Mouse (Mus musculus): ENCODE measurements around the gene Elf1. TPM values are rescaled to one million over a fixed set of nuclear protein-coding genes. Genes with fewer than 3 reads are reported as not detected.
"Not testable (repeated sequence)": the region's sequence is repeated elsewhere in the genome, so short reads cannot be mapped to it uniquely, and the experiment has no call there.

Elf1 gene
- 8.3 and 10.1 TPM in 2 replicates for polyA plus RNA-seq (2014; fragmentation: Nextera tagmentation; extraction: Ambion mirVana)

GRCm38 (mm10) chr14:79480624-79481338 is at the start of gene Elf1:
Elf1 (plus strand) TSS chr14:79481194.
- peak within 1 kb of the TSS; percentile 99 for H3K27ac ChIP-seq (replicated peaks; ENCODE audit: low read depth, low read length)
- WGBS: under 1% methylated on average over 77 of the region's 96 CpGs

GRCm38 (mm10) chr14:79434068-79434467 is 46.9 kb upstream of the Elf1 start:
- no peak for ATAC-seq (replicated peaks; ENCODE audit: insufficient number of reproducible peaks, low FRiP score, low TSS enrichment, low read depth)
- H3K9ac ChIP-seq (replicated peaks; ENCODE audit: low read length): no peak overlapping the region

More at GRCm38 (mm10) chr14:79480624-79481338, at the start of gene Elf1:
- H3K4me1 ChIP-seq (ENCODE audit: control insufficient read depth, insufficient read depth, low read length): peaks cover 2% of the 10 kb centered on the region; the same call in 1 of the 2 replicates
- H3K36me3 ChIP-seq (replicated peaks; ENCODE audit: control insufficient read depth, insufficient read depth, low read depth, low read length): no peaks in the 10 kb centered on the region
- H3K4me2 ChIP-seq (ENCODE audit: low read depth, low read length): peak within 1 kb of the TSS; percentile 48
- peak within 1 kb of the TSS; percentile 96 for H3K9ac ChIP-seq (replicated peaks; ENCODE audit: low read length)
- DNase-seq (ENCODE audit: low spot score) (peak; percentile 89), ATAC-seq (replicated peaks; ENCODE audit: insufficient number of reproducible peaks, low FRiP score, low TSS enrichment, low read depth) (peak; percentile 80)
- no peaks in the 10 kb centered on the region for H3K27me3 ChIP-seq (ENCODE audit: control insufficient read depth, insufficient read depth, low read length)
- H3K4me3 ChIP-seq (ENCODE audit: low read depth, low read length): peak within 1 kb of the TSS; percentile 87
- H3K9me3 ChIP-seq (replicated peaks; ENCODE audit: control insufficient read depth, low read length): no peaks in the 10 kb centered on the region

DNA sequence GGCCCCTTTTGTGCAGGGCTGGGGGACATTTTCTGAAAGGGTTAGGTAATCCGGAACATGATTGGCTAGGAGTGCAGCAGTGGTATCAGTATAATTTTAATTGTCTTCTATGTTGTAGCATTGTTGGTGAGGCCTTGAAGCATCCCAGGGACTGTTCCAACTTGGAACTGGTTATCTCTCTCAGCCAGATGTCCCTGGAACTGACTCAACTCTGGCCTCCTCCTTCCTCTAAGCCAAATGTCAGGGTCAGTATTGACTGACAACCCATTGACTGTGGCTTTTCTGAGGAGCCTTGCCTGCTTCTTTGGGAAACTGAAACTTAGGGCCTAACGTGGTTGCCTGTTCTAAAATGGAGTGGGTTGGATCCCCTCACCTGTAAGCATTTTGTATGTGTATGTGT is 40.3 kb upstream of the Elf1 start:
- DNase-seq (ENCODE audit: low spot score) (no peak), ATAC-seq (replicated peaks; ENCODE audit: insufficient number of reproducible peaks, low FRiP score, low TSS enrichment, low read depth) (no peak)
- WGBS: 91% methylated on average over 2 of the region's 2 CpGs
- Histone ChIP-seq H3K9me3 (replicated peaks; ENCODE audit: control insufficient read depth, low read length) (no peaks in the 10 kb centered on the region), H3K9ac (replicated peaks; ENCODE audit: low read length) (no peak overlapping the region), H3K4me3 (ENCODE audit: low read depth, low read length) (no peak overlapping the region), H3K4me2 (ENCODE audit: low read depth, low read length) (no peak overlapping the region), H3K36me3 (replicated peaks; ENCODE audit: control insufficient read depth, insufficient read depth, low read depth, low read length) (no peaks in the 10 kb centered on the region), H3K4me1 (ENCODE audit: control insufficient read depth, insufficient read depth, low read length) (no peaks in the 10 kb centered on the region), H3K27ac (replicated peaks; ENCODE audit: low read depth, low read length) (no peak overlapping the region), H3K27me3 (ENCODE audit: control insufficient read depth, insufficient read depth, low read length) (no peaks in the 10 kb centered on the region)

More at GRCm38 (mm10) chr14:79434068-79434467, 46.9 kb upstream of the Elf1 start:
- H3K9me3 ChIP-seq (replicated peaks; ENCODE audit: control insufficient read depth, low read length): no peaks in the 10 kb centered on the region
- H3K4me1 ChIP-seq (ENCODE audit: control insufficient read depth, insufficient read depth, low read length): no peaks in the 10 kb centered on the region
- H3K27me3 ChIP-seq (ENCODE audit: control insufficient read depth, insufficient read depth, low read length): no peaks in the 10 kb centered on the region
- no peaks in the 10 kb centered on the region for H3K36me3 ChIP-seq (replicated peaks; ENCODE audit: control insufficient read depth, insufficient read depth, low read depth, low read length)
- DNase-seq (ENCODE audit: low spot score): no peak
- H3K4me3 ChIP-seq (ENCODE audit: low read depth, low read length): no peak overlapping the region
- no peak overlapping the region for H3K4me2 ChIP-seq (ENCODE audit: low read depth, low read length)
- WGBS: 80% methylated on average over 1 of the region's 1 CpGs
- H3K27ac ChIP-seq (replicated peaks; ENCODE audit: low read depth, low read length): no peak overlapping the region

DNA sequence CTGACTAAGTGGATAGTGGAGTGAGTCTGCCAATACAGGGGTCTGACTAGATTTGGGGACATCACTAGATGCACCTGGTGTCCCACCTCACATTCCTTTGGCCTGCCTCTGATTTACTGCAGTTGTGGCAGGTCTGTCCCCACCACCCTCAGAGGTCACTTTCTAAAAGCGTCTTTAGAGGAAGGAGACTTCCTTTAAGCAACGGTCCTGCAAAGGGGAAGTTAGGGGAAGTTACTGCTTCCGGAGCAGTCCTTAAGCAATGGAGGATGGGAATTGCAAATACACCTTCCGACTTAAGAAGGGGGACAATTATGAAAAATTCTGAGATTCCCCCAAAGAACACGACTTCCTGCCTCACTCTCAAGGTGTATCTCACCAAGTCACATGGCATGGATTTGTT is 39.6 kb upstream of the Elf1 start:
- no peaks in the 10 kb centered on the region for H3K4me1 ChIP-seq (ENCODE audit: control insufficient read depth, insufficient read depth, low read length)

GRCm38 (mm10) chr14:79444601-79445000 is 36.4 kb upstream of the Elf1 start:
- H3K9me3 ChIP-seq (replicated peaks; ENCODE audit: control insufficient read depth, low read length): no peaks in the 10 kb centered on the region
- ATAC-seq (replicated peaks; ENCODE audit: insufficient number of reproducible peaks, low FRiP score, low TSS enrichment, low read depth): no peak
- H3K36me3 ChIP-seq (replicated peaks; ENCODE audit: control insufficient read depth, insufficient read depth, low read depth, low read length): no peaks in the 10 kb centered on the region
- H3K27me3 ChIP-seq (ENCODE audit: control insufficient read depth, insufficient read depth, low read length): no peaks in the 10 kb centered on the region
- H3K9ac ChIP-seq (replicated peaks; ENCODE audit: low read length): no peak overlapping the region
- no peak overlapping the region for H3K4me2 ChIP-seq (ENCODE audit: low read depth, low read length)
- H3K4me1 ChIP-seq (ENCODE audit: control insufficient read depth, insufficient read depth, low read length): no peaks in the 10 kb centered on the region
- H3K4me3 ChIP-seq (ENCODE audit: low read depth, low read length): no peak overlapping the region
- 89% methylated on average over 9 of the region's 9 CpGs for WGBS
- no peak for DNase-seq (ENCODE audit: low spot score)
- no peak overlapping the region for H3K27ac ChIP-seq (replicated peaks; ENCODE audit: low read depth, low read length)

More for the DNA sequence above, 39.6 kb upstream of the Elf1 start:
- ATAC-seq (replicated peaks; ENCODE audit: insufficient number of reproducible peaks, low FRiP score, low TSS enrichment, low read depth): no peak
- Histone ChIP-seq H3K36me3 (replicated peaks; ENCODE audit: control insufficient read depth, insufficient read depth, low read depth, low read length) (no peaks in the 10 kb centered on the region), H3K27ac (replicated peaks; ENCODE audit: low read depth, low read length) (no peak overlapping the region), H3K27me3 (ENCODE audit: control insufficient read depth, insufficient read depth, low read length) (no peaks in the 10 kb centered on the region), H3K9ac (replicated peaks; ENCODE audit: low read length) (no peak overlapping the region), H3K4me3 (ENCODE audit: low read depth, low read length) (no peak overlapping the region), H3K9me3 (replicated peaks; ENCODE audit: control insufficient read depth, low read length) (no peaks in the 10 kb centered on the region), H3K4me2 (ENCODE audit: low read depth, low read length) (no peak overlapping the region)
- WGBS: 85% methylated on average over 5 of the region's 5 CpGs
- no peak for DNase-seq (ENCODE audit: low spot score)

GRCm38 (mm10) chr14:79445055-79445620 is 35.9 kb upstream of the Elf1 start:
- Histone ChIP-seq H3K36me3 (replicated peaks; ENCODE audit: control insufficient read depth, insufficient read depth, low read depth, low read length) (no peaks in the 10 kb centered on the region), H3K4me1 (ENCODE audit: control insufficient read depth, insufficient read depth, low read length) (no peaks in the 10 kb centered on the region), H3K9me3 (replicated peaks; ENCODE audit: control insufficient read depth, low read length) (no peaks in the 10 kb centered on the region), H3K27me3 (ENCODE audit: control insufficient read depth, insufficient read depth, low read length) (no peaks in the 10 kb centered on the region), H3K4me3 (ENCODE audit: low read depth, low read length) (no peak overlapping the region), H3K9ac (replicated peaks; ENCODE audit: low read length) (no peak overlapping the region), H3K4me2 (ENCODE audit: low read depth, low read length) (no peak overlapping the region), H3K27ac (replicated peaks; ENCODE audit: low read depth, low read length) (no peak overlapping the region)
- ATAC-seq (replicated peaks; ENCODE audit: insufficient number of reproducible peaks, low FRiP score, low TSS enrichment, low read depth): no peak
- peak; percentile 40 for DNase-seq (ENCODE audit: low spot score)
- 57% methylated on average over 16 of the region's 16 CpGs for WGBS

GRCm38 (mm10) chr14:79451681-79452590 is 29.1 kb upstream of the Elf1 start, which contains the start of gene Kbtbd6:
Kbtbd6 (plus strand) TSS chr14:79451835.
- not testable (repeated sequence) for H3K4me1 ChIP-seq (ENCODE audit: control insufficient read depth, insufficient read depth, low read length); H3K36me3 ChIP-seq (replicated peaks; ENCODE audit: control insufficient read depth, insufficient read depth, low read depth, low read length); H3K9me3 ChIP-seq (replicated peaks; ENCODE audit: control insufficient read depth, low read length); H3K27me3 ChIP-seq (ENCODE audit: control insufficient read depth, insufficient read depth, low read length)
- H3K4me2 ChIP-seq (ENCODE audit: low read depth, low read length): peak within 1 kb of the TSS; percentile 76
- DNase-seq (ENCODE audit: low spot score) (peak; percentile 97), ATAC-seq (replicated peaks; ENCODE audit: insufficient number of reproducible peaks, low FRiP score, low TSS enrichment, low read depth) (peak; percentile 83)
- peak within 1 kb of the TSS; percentile 61 for H3K9ac ChIP-seq (replicated peaks; ENCODE audit: low read length)
- WGBS: 12% methylated on average over 32 of the region's 89 CpGs
- H3K27ac ChIP-seq (replicated peaks; ENCODE audit: low read depth, low read length): peak within 1 kb of the TSS; percentile 28; the same call in 1 of the 2 replicates
- peak within 1 kb of the TSS; percentile 50 for H3K4me3 ChIP-seq (ENCODE audit: low read depth, low read length)
